Mouse (Mus musculus) ES-E14 (cell line): ENCODE data around the gene Clcnkb.

Experiments used
- HCFC1 ChIP-seq: IDR thresholded peaks from 2 replicates; pipeline ENCODE4 v1.6.1; 2012; ENCODE audit warnings: low read length, inconsistent platforms, borderline replicate concordance; ENCODE audit not compliant: insufficient read depth
- MAFK ChIP-seq: IDR thresholded peaks from 2 replicates; pipeline ENCODE4 v1.6.1; 2014; ENCODE audit warnings: mild to moderate bottlenecking, low read depth, low read length, inconsistent platforms; ENCODE audit not compliant: insufficient read depth
- ZC3H11A ChIP-seq: IDR thresholded peaks from 2 replicates; pipeline ENCODE4 v1.6.1; 2012; ENCODE audit warnings: low read depth, mild to moderate bottlenecking, inconsistent platforms, low read length, borderline replicate concordance
- ZNF384 ChIP-seq: IDR thresholded peaks from 2 replicates; pipeline ENCODE4 v1.6.1; 2012; ENCODE audit warnings: low read depth, low read length, inconsistent platforms

- no peak for TF ChIP-seq MAFK
- TF ChIP-seq HCFC1, result peak; percentile 95
- no peak for TF ChIP-seq ZC3H11A
- TF ChIP-seq ZNF384, result no peak
Measured at GRCm38 (mm10) chr4:141444451-141445327, 28.9 kb upstream of the Clcnkb start, which contains the start of gene Zbtb17.
